Mouse (Mus musculus): ENCODE measurements around the gene Xlr. TPM values are rescaled to one million over a fixed set of nuclear protein-coding genes. Genes with fewer than 3 reads are reported as not detected.
"Not testable (repeated sequence)": the region's sequence is repeated elsewhere in the genome, so short reads cannot be mapped to it uniquely, and the experiment has no call there.

Xlr gene
- 1.5 and 1.7 TPM in 2 replicates for polyA plus RNA-seq (2015; fragmentation: Nextera tagmentation; extraction: Ambion mirVana)

GRCm38 (mm10) chrX:53797519-53797918 lies at the start of gene Xlr:
TSS of gene Xlr (minus strand) at chrX:53797706.
- not testable (repeated sequence) for H3K4me2 ChIP-seq; ATAC-seq (ENCODE audit: borderline replicate concordance, extremely low read depth, low FRiP score, low TSS enrichment); H3K9ac ChIP-seq; H3K4me1 ChIP-seq; H3K27me3 ChIP-seq; H3K9me3 ChIP-seq; H3K27ac ChIP-seq; H3K4me3 ChIP-seq; H3K36me3 ChIP-seq
- whole genome bisulfite sequencing: 77% methylated on average over 11 of the region's 11 CpGs

GRCm38 (mm10) chrX:53799074-53799473 lies 1.6 kb upstream of the Xlr start:
- H3K4me3 ChIP-seq: no peak overlapping the region
- no peak overlapping the region for H3K4me2 ChIP-seq
- H3K36me3 ChIP-seq: no peaks in the 10 kb centered on the region
- 43% methylated on average over 3 of the region's 3 CpGs for WGBS
- no peak for ATAC-seq (ENCODE audit: borderline replicate concordance, extremely low read depth, low FRiP score, low TSS enrichment)
- no peaks in the 10 kb centered on the region for H3K9me3 ChIP-seq
- no peak overlapping the region for H3K9ac ChIP-seq
- H3K27me3 ChIP-seq: no peaks in the 10 kb centered on the region
- no peaks in the 10 kb centered on the region for H3K4me1 ChIP-seq
- H3K27ac ChIP-seq: no peak overlapping the region

- no peak for ATAC-seq (ENCODE audit: borderline replicate concordance, extremely low read depth, low FRiP score, low TSS enrichment)
- H3K27me3 ChIP-seq: no peaks in the 10 kb centered on the region
- H3K4me1 ChIP-seq: no peaks in the 10 kb centered on the region
- WGBS: 82% methylated on average over 12 of the region's 12 CpGs
- no peak within 1 kb of the TSS for H3K4me2 ChIP-seq
- no peak within 1 kb of the TSS for H3K27ac ChIP-seq
- H3K4me3 ChIP-seq: no peak within 1 kb of the TSS
- no peak within 1 kb of the TSS for H3K9ac ChIP-seq
- H3K36me3 ChIP-seq: no peaks in the 10 kb centered on the region
- no peaks in the 10 kb centered on the region for H3K9me3 ChIP-seq
Measured at GRCm38 (mm10) chrX:53776276-53776675, 21.2 kb downstream of the Xlr start, which contains the start of gene Zfp36l3. TSS of gene Zfp36l3 (minus strand) at chrX:53776394.

- Histone ChIP-seq H3K27me3 (no peaks in the 10 kb centered on the region), H3K9ac (no peak within 1 kb of the TSS), H3K4me3 (no peak within 1 kb of the TSS), H3K9me3 (no peaks in the 10 kb centered on the region), H3K4me1 (no peaks in the 10 kb centered on the region), H3K4me2 (no peak within 1 kb of the TSS), H3K27ac (no peak within 1 kb of the TSS), H3K36me3 (no peaks in the 10 kb centered on the region)
- ATAC-seq (ENCODE audit: borderline replicate concordance, extremely low read depth, low FRiP score, low TSS enrichment): no peak
- 92% methylated on average over 16 of the region's 16 CpGs for WGBS
Measured at GRCm38 (mm10) chrX:53757736-53758135, 39.8 kb downstream of the Xlr start, which contains the start of gene 1700013H16Rik. TSS of gene 1700013H16Rik (minus strand) at chrX:53757831.

GRCm38 (mm10) chrX:53752851-53753250 lies 44.7 kb downstream of the Xlr start:
- H3K36me3 ChIP-seq: no peaks in the 10 kb centered on the region
- 95% methylated on average over 1 of the region's 1 CpGs for WGBS
- no peaks in the 10 kb centered on the region for H3K9me3 ChIP-seq
- no peak overlapping the region for H3K4me3 ChIP-seq
- H3K4me1 ChIP-seq: no peaks in the 10 kb centered on the region
- H3K27me3 ChIP-seq: no peaks in the 10 kb centered on the region
- no peak overlapping the region for H3K4me2 ChIP-seq
- no peak overlapping the region for H3K27ac ChIP-seq
- H3K9ac ChIP-seq: no peak overlapping the region
- ATAC-seq (ENCODE audit: borderline replicate concordance, extremely low read depth, low FRiP score, low TSS enrichment): no peak

- Histone ChIP-seq H3K4me3 (no peak overlapping the region), H3K27me3 (no peaks in the 10 kb centered on the region), H3K9ac (no peak overlapping the region), H3K4me2 (no peak overlapping the region), H3K36me3 (no peaks in the 10 kb centered on the region), H3K4me1 (no peaks in the 10 kb centered on the region), H3K27ac (no peak overlapping the region), H3K9me3 (no peaks in the 10 kb centered on the region)
- ATAC-seq (ENCODE audit: borderline replicate concordance, extremely low read depth, low FRiP score, low TSS enrichment): no peak
- WGBS: 79% methylated on average over 2 of the region's 2 CpGs
Measured at GRCm38 (mm10) chrX:53728967-53729366, 68.5 kb downstream of the Xlr start.

Other genes starting within 250 kb of the Xlr start
- gene Rtl8c, start 189.7 kb downstream of the Xlr start, polyA plus RNA-seq (2015; fragmentation: Nextera tagmentation; extraction: Ambion mirVana): 33.2 and 35.3 TPM in 2 replicates
- gene Gm14597, start 188.7 kb downstream of the Xlr start, polyA plus RNA-seq (2015; fragmentation: Nextera tagmentation; extraction: Ambion mirVana): not detected in 2 replicates
- 89.3 and 93.5 TPM in 2 replicates for gene Rtl8a, start 154.0 kb downstream of the Xlr start, polyA plus RNA-seq (2015; fragmentation: Nextera tagmentation; extraction: Ambion mirVana)
- gene Rtl8b, start 127.3 kb downstream of the Xlr start, polyA plus RNA-seq (2015; fragmentation: Nextera tagmentation; extraction: Ambion mirVana): 76.0 and 84.2 TPM in 2 replicates
- 0.10 TPM in 1 of 2 replicates, not detected in the other for gene 4930502E18Rik, start 72.9 kb downstream of the Xlr start, polyA plus RNA-seq (2015; fragmentation: Nextera tagmentation; extraction: Ambion mirVana)
- not detected in 2 replicates for gene 1700013H16Rik, start 39.9 kb downstream of the Xlr start, polyA plus RNA-seq (2015; fragmentation: Nextera tagmentation; extraction: Ambion mirVana)
- gene Zfp36l3, start 21.3 kb downstream of the Xlr start, polyA plus RNA-seq (2015; fragmentation: Nextera tagmentation; extraction: Ambion mirVana): not detected in 2 replicates

Data from lung, embryonic 15.5 days (tissue).